ENCODE assay signal across 8 mouse cellular contexts in the genomic region with DNA sequence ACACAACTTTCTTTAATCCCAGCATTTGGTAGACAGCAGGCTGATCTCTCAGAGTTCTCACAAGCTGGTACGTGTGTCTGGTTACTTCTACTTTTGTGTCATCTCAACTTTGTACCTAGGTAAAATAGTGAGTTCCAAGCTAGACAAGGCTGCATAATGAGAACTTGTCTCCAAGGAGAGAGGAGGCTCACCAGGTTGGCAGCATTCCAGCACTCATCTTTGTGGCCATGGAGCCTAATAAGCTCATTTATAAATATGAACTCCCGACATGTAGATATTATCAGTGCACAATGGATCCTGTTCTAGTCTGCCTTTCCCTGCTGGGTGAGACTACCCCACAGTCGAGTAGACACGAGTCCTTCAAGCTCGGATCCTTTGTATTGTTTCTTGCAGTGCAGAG. TPM values are rescaled to one million over a fixed set of nuclear protein-coding genes. Genes with fewer than 3 reads are reported as not detected.
DNase-seq lines count a peak whose midpoint lies in the region; ATAC-seq lines count a peak whose summit lies in the region.

No protein-coding gene starts in this region.

- WGBS in heart, embryonic 14.5 days: 70% methylated on average over 5 of the region's 5 CpGs
- 70% methylated on average over 5 of the region's 5 CpGs for WGBS in hindbrain, embryonic 12.5 days
- 81% methylated on average over 5 of the region's 5 CpGs for WGBS in midbrain, embryonic 11.5 days

- H3K27ac ChIP-seq in heart, embryonic 14.5 days (replicated peaks in 1 of 2; ENCODE audit: control insufficient read depth in 1 of 2, insufficient read depth in 1 of 2, low read depth in 2 of 2, low read length in 2 of 2): peak overlapping the region in 1 of 2 experiments; percentile 93; a peak in 1 of 4 replicates
- peak overlapping the region; percentile 92; the same call in 1 of the 2 replicates for H3K27ac ChIP-seq in hindbrain, embryonic 12.5 days
- no peak overlapping the region for H3K27ac ChIP-seq in midbrain, embryonic 11.5 days (ENCODE audit: low read depth, low read length)

- no peak overlapping the region for H3K4me3 ChIP-seq in heart, embryonic 14.5 days (ENCODE audit: control insufficient read depth in 1 of 2, insufficient read depth in 1 of 2, low read depth in 1 of 2, low read length in 2 of 2)
- peak overlapping the region; percentile 89; the same call in 1 of the 2 replicates for H3K4me3 ChIP-seq in hindbrain, embryonic 12.5 days
- H3K4me3 ChIP-seq in midbrain, embryonic 11.5 days (ENCODE audit: low read depth, low read length): 0 out of 2 replicates have a peak overlapping the region, but pooled peaks have one; percentile 93

- H3K27me3 ChIP-seq in heart, embryonic 14.5 days (ENCODE audit: control insufficient read depth, insufficient read depth, low read length): no peaks in the 10 kb centered on the region
- no peaks in the 10 kb centered on the region for H3K27me3 ChIP-seq in hindbrain, embryonic 12.5 days
- H3K27me3 ChIP-seq in midbrain, embryonic 11.5 days (ENCODE audit: control insufficient read depth, insufficient read depth, low read length): no peaks in the 10 kb centered on the region

- H3K9me3 ChIP-seq in heart, embryonic 14.5 days (ENCODE audit: control insufficient read depth, low read length): no peaks in the 10 kb centered on the region
- H3K9me3 ChIP-seq in hindbrain, embryonic 12.5 days (replicated peaks): no peaks in the 10 kb centered on the region
- no peaks in the 10 kb centered on the region for H3K9me3 ChIP-seq in midbrain, embryonic 11.5 days (ENCODE audit: control insufficient read depth, low read length)

- H3K36me3 ChIP-seq in heart, embryonic 14.5 days (ENCODE audit: control insufficient read depth, insufficient read depth, low read length): peaks cover 79% of the 10 kb centered on the region
- peaks cover 53% of the 10 kb centered on the region for H3K36me3 ChIP-seq in hindbrain, embryonic 12.5 days
- H3K36me3 ChIP-seq in midbrain, embryonic 11.5 days (ENCODE audit: control insufficient read depth, insufficient read depth, low read length): peaks cover 14% of the 10 kb centered on the region

- H3K4me2 ChIP-seq in heart, embryonic 14.5 days (ENCODE audit: low read length): peak overlapping the region; percentile 75
- peak overlapping the region; percentile 87 for H3K4me2 ChIP-seq in hindbrain, embryonic 12.5 days (replicated peaks)
- peak overlapping the region; percentile 86 for H3K4me2 ChIP-seq in midbrain, embryonic 11.5 days

- intact Hi-C loops in heart, postnatal 36 days (cut with DNase I): loop anchor here (2.0 to 10.0 kb wide), 2 partner anchors 17 to 255 kb away; partner anchors contain the start of genes Hist3h2a and Trim17

- DNase-seq in heart, postnatal 36 days: no peak
- peak; percentile 27 for DNase-seq in brain, adult 2 months (ENCODE audit: low read depth, low spot score)
- DNase-seq in midbrain, embryonic 11.5 days (ENCODE audit: low spot score, missing footprints): peak; percentile 81
- DNase-seq in layer of hippocampus, adult 18-20 months (ENCODE audit: low spot score in 2 of 2): no peak
- DNase-seq in embryo, embryonic 10 days (ENCODE audit: low spot score): no peak

- H3K9ac ChIP-seq in heart, embryonic 14.5 days (ENCODE audit: low read length): no peak overlapping the region
- H3K9ac ChIP-seq in hindbrain, embryonic 12.5 days: no peak overlapping the region
- H3K9ac ChIP-seq in midbrain, embryonic 11.5 days (ENCODE audit: low read length): no peak overlapping the region

- peaks cover 2 to 29% of the 10 kb centered on the region in 2 experiments; a peak in 3 of 4 replicates for H3K4me1 ChIP-seq in heart, embryonic 14.5 days (ENCODE audit: control insufficient read depth in 2 of 2, insufficient read depth in 2 of 2, low read length in 2 of 2)
- H3K4me1 ChIP-seq in hindbrain, embryonic 12.5 days: peaks cover 26% of the 10 kb centered on the region
- H3K4me1 ChIP-seq in midbrain, embryonic 11.5 days (ENCODE audit: control insufficient read depth, insufficient read depth, low read length): peaks cover 19% of the 10 kb centered on the region

- ATAC-seq in heart, embryonic 14.5 days (ENCODE audit: insufficient number of reproducible peaks, insufficient read depth, low FRiP score, low read depth): no peak
- ATAC-seq in hindbrain, embryonic 12.5 days (ENCODE audit: low FRiP score): no peak
- ATAC-seq in midbrain, embryonic 11.5 days (ENCODE audit: low FRiP score): no peak
- no peak for ATAC-seq in megakaryocyte progenitor cell, adult 5-6 weeks (replicated peaks; ENCODE audit: poor library complexity)

RNA-seq across cellular contexts. Expression of gene 2310033P09Rik, which starts 1.5 kb away (rescaled TPM):
- polyA plus RNA-seq in heart, embryonic 14.5 days (2014; fragmentation: Nextera tagmentation; extraction: Ambion mirVana): 20.0 and 22.1 TPM in 2 replicates
- total RNA-seq in heart, postnatal 36 days (2021): 1 to 10 TPM; 9.2 to 9.5 TPM
- 29.6 and 31.9 TPM in 2 replicates for polyA plus RNA-seq in hindbrain, embryonic 12.5 days (2016; fragmentation: Nextera tagmentation; extraction: Ambion mirVana)
- 41.7 and 42.0 TPM in 2 replicates for polyA plus RNA-seq in midbrain, embryonic 11.5 days (2014; fragmentation: Nextera tagmentation; extraction: Ambion mirVana)
- total RNA-seq in layer of hippocampus, adult 18-20 months (2021): 10 to 100 TPM; 26.6 to 27.3 TPM
- total RNA-seq in megakaryocyte progenitor cell, adult 5-6 weeks (2015): 14.9 and 17.9 TPM in 2 replicates
- total RNA-seq in megakaryocyte progenitor cell, adult 5-6 weeks (2017): 8.7 and 17.8 TPM in 2 replicates

RNA-seq across cellular contexts. Expression of gene Mrpl55, which starts 7.3 kb away (rescaled TPM):
- 131 and 133 TPM in 2 replicates for polyA plus RNA-seq in heart, embryonic 14.5 days (2014; fragmentation: Nextera tagmentation; extraction: Ambion mirVana)
- 100 to 1,000 TPM; 110 to 125 TPM for total RNA-seq in heart, postnatal 36 days (2021)
- polyA plus RNA-seq in hindbrain, embryonic 12.5 days (2016; fragmentation: Nextera tagmentation; extraction: Ambion mirVana): 76.1 and 84.6 TPM in 2 replicates
- 88.7 and 93.3 TPM in 2 replicates for polyA plus RNA-seq in midbrain, embryonic 11.5 days (2014; fragmentation: Nextera tagmentation; extraction: Ambion mirVana)
- total RNA-seq in layer of hippocampus, adult 18-20 months (2021): 10 to 100 TPM; 35.9 to 42.8 TPM
- total RNA-seq in megakaryocyte progenitor cell, adult 5-6 weeks (2015): 33.4 and 49.5 TPM in 2 replicates
- 48.7 and 56.2 TPM in 2 replicates for total RNA-seq in megakaryocyte progenitor cell, adult 5-6 weeks (2017)

RNA-seq across cellular contexts. Expression of gene Guk1, which starts 17.6 kb away (rescaled TPM):
- 133 and 136 TPM in 2 replicates for polyA plus RNA-seq in heart, embryonic 14.5 days (2014; fragmentation: Nextera tagmentation; extraction: Ambion mirVana)
- 100 to 1,000 TPM in 1 of 2 experiments, 10 to 100 TPM in 1; 88.3 to 117 TPM for total RNA-seq in heart, postnatal 36 days (2021)
- 107 and 112 TPM in 2 replicates for polyA plus RNA-seq in hindbrain, embryonic 12.5 days (2016; fragmentation: Nextera tagmentation; extraction: Ambion mirVana)
- 92.9 and 96.6 TPM in 2 replicates for polyA plus RNA-seq in midbrain, embryonic 11.5 days (2014; fragmentation: Nextera tagmentation; extraction: Ambion mirVana)
- total RNA-seq in layer of hippocampus, adult 18-20 months (2021): 100 to 1,000 TPM; 148 to 152 TPM
- 61.9 and 62.8 TPM in 2 replicates for total RNA-seq in megakaryocyte progenitor cell, adult 5-6 weeks (2015)
- total RNA-seq in megakaryocyte progenitor cell, adult 5-6 weeks (2017): 29.9 and 34.7 TPM in 2 replicates

RNA-seq across cellular contexts. Expression of gene Arf1, which starts 18.5 kb away (rescaled TPM):
- polyA plus RNA-seq in heart, embryonic 14.5 days (2014; fragmentation: Nextera tagmentation; extraction: Ambion mirVana): 556 and 557 TPM in 2 replicates
- 100 to 1,000 TPM; 257 TPM for total RNA-seq in heart, postnatal 36 days (2021)
- 590 and 625 TPM in 2 replicates for polyA plus RNA-seq in hindbrain, embryonic 12.5 days (2016; fragmentation: Nextera tagmentation; extraction: Ambion mirVana)
- polyA plus RNA-seq in midbrain, embryonic 11.5 days (2014; fragmentation: Nextera tagmentation; extraction: Ambion mirVana): 574 and 583 TPM in 2 replicates
- total RNA-seq in layer of hippocampus, adult 18-20 months (2021): 100 to 1,000 TPM; 512 to 556 TPM
- 280 and 290 TPM in 2 replicates for total RNA-seq in megakaryocyte progenitor cell, adult 5-6 weeks (2015)
- 343 and 378 TPM in 2 replicates for total RNA-seq in megakaryocyte progenitor cell, adult 5-6 weeks (2017)

RNA-seq across cellular contexts. Expression of gene Gjc2, which starts 26.6 kb away (rescaled TPM):
- polyA plus RNA-seq in heart, embryonic 14.5 days (2014; fragmentation: Nextera tagmentation; extraction: Ambion mirVana): 0.23 and 0.39 TPM in 2 replicates
- total RNA-seq in heart, postnatal 36 days (2021): 1 to 10 TPM in 1 of 2 experiments, under 1 TPM in 1; 0.97 to 1.0 TPM
- polyA plus RNA-seq in hindbrain, embryonic 12.5 days (2016; fragmentation: Nextera tagmentation; extraction: Ambion mirVana): 0.27 and 0.28 TPM in 2 replicates
- polyA plus RNA-seq in midbrain, embryonic 11.5 days (2014; fragmentation: Nextera tagmentation; extraction: Ambion mirVana): not detected in 2 replicates
- total RNA-seq in layer of hippocampus, adult 18-20 months (2021): 10 to 100 TPM; 11.9 to 13.6 TPM
- not detected in 2 replicates for total RNA-seq in megakaryocyte progenitor cell, adult 5-6 weeks (2015)
- total RNA-seq in megakaryocyte progenitor cell, adult 5-6 weeks (2017): not detected in 2 replicates

Comparison
In these comparisons a context has a peak if more than half of its experiments do, and no peak if none do; other contexts are left out.
1. H3K4me3 ChIP-seq: peak in hindbrain, embryonic 12.5 days (single experiment) and midbrain, embryonic 11.5 days (single experiment); none in heart, embryonic 14.5 days (0 of 2).
2. DNase-seq: peak in brain, adult 2 months (single experiment) and midbrain, embryonic 11.5 days (single experiment); none in heart, postnatal 36 days (0 of 2), layer of hippocampus, adult 18-20 months (0 of 2) and embryo, embryonic 10 days (single experiment).
3. Peak in every context shown above with its lines, with median percentiles within 50 percentile points of each other: H3K4me2 ChIP-seq.